Mouse (Mus musculus) gastrocnemius, adult 8-10 months (tissue): ENCODE data around the gene Evpl. TPM values are rescaled to one million over a fixed set of nuclear protein-coding genes. Genes with fewer than 3 reads are reported as not detected.
A peak's percentile ranks its signal among the peaks of the same experiment; 100 is the strongest.

Source experiments
- DNase-seq, 2 experiments: peaks; one replicate each; pipeline ENCODE4 v3.0.0; 2022; ENCODE audit warnings: low spot score in 2 of 2
- total RNA-seq, 4 experiments: library from RNA; stranded (reverse); gene quantifications; 2 replicates each; pipeline ENCODE4 v1.2.4; 2022

Gene Evpl
- total RNA-seq, 4 experiments from 2014 or later: 0.04 TPM; not detected in 3

- DNase-seq: no peak
Measured at GRCm38 (mm10) chr11:116255090-116255981, 17.5 kb upstream of the Evpl start.

- DNase-seq: no peak
Measured at GRCm38 (mm10) chr11:116254627-116255026, 16.8 kb upstream of the Evpl start.

- no peak for DNase-seq
Measured at GRCm38 (mm10) chr11:116253076-116253600, 15.3 kb upstream of the Evpl start.

GRCm38 (mm10) chr11:116250898-116251297 is 13.0 kb upstream of the Evpl start:
- no peak for DNase-seq

GRCm38 (mm10) chr11:116247502-116248222 is 9.8 kb upstream of the Evpl start:
- no peak for DNase-seq

- DNase-seq: no peak
Measured at GRCm38 (mm10) chr11:116245616-116246015, 7.7 kb upstream of the Evpl start.

- no peak for DNase-seq
Measured at GRCm38 (mm10) chr11:116244580-116244979, 6.7 kb upstream of the Evpl start.

GRCm38 (mm10) chr11:116241744-116242235 is 3.9 kb upstream of the Evpl start:
- DNase-seq: no peak

- no peak for DNase-seq
Measured at GRCm38 (mm10) chr11:116239797-116240196, 1.9 kb upstream of the Evpl start.

- DNase-seq: no peak
Measured at GRCm38 (mm10) chr11:116234901-116235300, 3.0 kb downstream of the Evpl start.

- no peak for DNase-seq
Measured at GRCm38 (mm10) chr11:116232427-116232826, 5.5 kb downstream of the Evpl start.

- DNase-seq: no peak
Measured at GRCm38 (mm10) chr11:116228699-116229098, 9.2 kb downstream of the Evpl start.

GRCm38 (mm10) chr11:116226414-116226813 is 11.5 kb downstream of the Evpl start:
- peak; percentile 52 to 68 for DNase-seq

GRCm38 (mm10) chr11:116222740-116223059 is 15.2 kb downstream of the Evpl start:
- DNase-seq: no peak

GRCm38 (mm10) chr11:116221931-116222739 is 15.7 kb downstream of the Evpl start:
- no peak for DNase-seq

- peak; percentile 32 to 38 for DNase-seq
Measured at GRCm38 (mm10) chr11:116219885-116220284, 18.0 kb downstream of the Evpl start.

- DNase-seq: peak; percentile 39 to 63
Measured at GRCm38 (mm10) chr11:116218737-116219400, 19.0 kb downstream of the Evpl start.

- DNase-seq: no peak
Measured at GRCm38 (mm10) chr11:116218263-116218662, 19.6 kb downstream of the Evpl start.

GRCm38 (mm10) chr11:116216549-116216948 is 21.3 kb downstream of the Evpl start:
- DNase-seq: no peak

- no peak for DNase-seq
Measured at GRCm38 (mm10) chr11:116215991-116216390, 21.9 kb downstream of the Evpl start.

GRCm38 (mm10) chr11:116215181-116215580 is 22.7 kb downstream of the Evpl start:
- DNase-seq: no peak
